Mouse (Mus musculus) heart, embryonic 14.5 days (tissue): Measurements from ENCODE around the gene Nfil3. TPM values are rescaled to one million over a fixed set of nuclear protein-coding genes. Genes with fewer than 3 reads are reported as not detected.
A peak's percentile ranks its signal among the peaks of the same experiment; 100 is the strongest.

ENCODE experiments used
- ATAC-seq: fragments of 200-750 bp; cut with Nextera tagmentation; 2 replicates; pipeline ENCODE4 v1.8.0; 2017; ENCODE audit warnings: low read depth, moderate TSS enrichment; ENCODE audit not compliant: insufficient number of reproducible peaks, insufficient read depth, low FRiP score
- H3K27ac ChIP-seq, 2 experiments: fragments of 200-500 bp in 1 of 2; fragments of 300-500 bp in 1 of 2; sonication (generic) in 1 of 2; replicated peaks in 1 of 2; 2 replicates each; pipeline ENCODE4 v1.5.1; 2012 to 2014; ENCODE audit warnings: low read depth in 2 of 2, low read length in 2 of 2, control low read depth in 1 of 2, mild to moderate bottlenecking in 1 of 2, mixed read lengths in 1 of 2; ENCODE audit not compliant: control insufficient read depth in 1 of 2, insufficient read depth in 1 of 2
- H3K27me3 ChIP-seq: fragments of 300-500 bp; sonication (generic); 2 replicates; pipeline ENCODE4 v1.6.1; 2014; ENCODE audit warnings: mild to moderate bottlenecking, low read length, control low read depth; ENCODE audit not compliant: control insufficient read depth, insufficient read depth
- H3K36me3 ChIP-seq: fragments of 300-500 bp; sonication (generic); 2 replicates; pipeline ENCODE4 v1.6.1; 2014; ENCODE audit warnings: mild to moderate bottlenecking, control low read depth, low read length, mixed read lengths; ENCODE audit not compliant: control insufficient read depth, insufficient read depth
- H3K4me1 ChIP-seq, 2 experiments: fragments of 200-500 bp in 1 of 2; fragments of 300-500 bp in 1 of 2; sonication (generic) in 1 of 2; 2 replicates each; pipeline ENCODE4 v1.6.1; 2012 to 2014; ENCODE audit warnings: low read length in 2 of 2, control low read depth in 1 of 2, mixed read lengths in 1 of 2; ENCODE audit not compliant: control insufficient read depth in 2 of 2, insufficient read depth in 2 of 2
- H3K4me2 ChIP-seq: fragments of 300-500 bp; sonication (generic); 2 replicates; pipeline ENCODE4 v1.6.1; 2014; ENCODE audit warnings: mild to moderate bottlenecking, low read length
- H3K4me3 ChIP-seq, 2 experiments: fragments of 200-500 bp in 1 of 2; fragments of 300-500 bp in 1 of 2; sonication (generic) in 1 of 2; 2 replicates each; pipeline ENCODE4 v1.5.1; 2012 to 2014; ENCODE audit warnings: low read length in 2 of 2, mild to moderate bottlenecking in 2 of 2, control low read depth in 1 of 2, low read depth in 1 of 2, moderate library complexity in 1 of 2; ENCODE audit not compliant: control insufficient read depth in 1 of 2, insufficient read depth in 1 of 2
- H3K9ac ChIP-seq: fragments of 300-500 bp; sonication (generic); 2 replicates; pipeline ENCODE4 v1.6.1; 2014; ENCODE audit warnings: mild to moderate bottlenecking, low read length
- H3K9me3 ChIP-seq: fragments of 300-500 bp; sonication (generic); 2 replicates; pipeline ENCODE4 v1.6.1; 2016; ENCODE audit warnings: low read length, control low read depth; ENCODE audit not compliant: control insufficient read depth
- WGBS: fragments of 180-500 bp; shearing (Covaris S2); extraction: QIAGEN DNeasy Blood & Tissue Kit; methylation state at CpG from one replicate; pipeline ENCODE4 v1.1.7; 2014; 5-methylcytosine and 5-hydroxymethylcytosine counted together
- polyA plus RNA-seq: library from polyadenylated mRNA; unstranded; fragments of >200 nt; fragmentation: Nextera tagmentation; extraction: Ambion mirVana; gene quantifications from 2 replicates; pipeline ENCODE4 v1.2.1, GENCODE M21; 2014

Gene Nfil3
- polyA plus RNA-seq, 1 experiment from 2014 or later = 41.0 TPM

DNA sequence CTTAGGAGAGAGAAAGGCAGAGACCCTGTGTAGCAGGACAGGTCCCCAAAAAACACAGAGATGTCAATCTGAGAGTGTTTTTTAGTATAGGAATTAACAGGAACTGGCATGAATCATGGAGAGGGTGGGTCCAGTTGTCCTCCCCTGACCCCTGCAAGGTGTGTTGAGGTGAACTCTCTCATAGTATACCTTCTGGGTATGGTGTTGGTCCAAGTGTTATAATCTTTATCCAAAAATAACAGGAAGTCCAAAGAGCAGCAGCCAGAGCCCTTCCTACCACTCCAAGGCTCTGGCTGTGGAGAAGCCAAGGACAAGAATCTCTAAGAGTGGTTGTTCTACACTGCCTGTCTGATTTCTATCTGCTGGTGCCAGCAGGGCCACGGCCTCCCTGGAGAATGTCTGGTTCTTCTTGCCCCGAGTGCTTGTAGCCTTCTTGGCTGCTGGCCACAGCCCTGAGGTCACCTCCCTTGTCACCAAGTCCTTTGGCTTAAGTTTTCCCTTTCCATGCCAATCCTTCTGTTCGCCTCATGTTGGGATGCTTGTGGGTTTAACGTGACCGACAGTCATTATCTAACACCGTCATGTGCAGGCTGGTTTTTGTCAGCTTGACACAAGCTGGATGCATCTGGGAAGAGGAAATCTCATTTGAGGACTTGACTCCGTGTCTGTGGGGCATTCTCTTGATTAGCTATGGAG lies 27.8 kb upstream of the Nfil3 start:
- 5% methylated on average over 7 of the region's 7 CpGs for WGBS
- H3K9ac ChIP-seq = no peak overlapping the region
- H3K4me3 ChIP-seq = no peak overlapping the region
- no peak overlapping the region for H3K4me2 ChIP-seq
- H3K4me1 ChIP-seq = peaks cover 22 to 29% of the 10 kb centered on the region in 2 experiments
- no peaks in the 10 kb centered on the region for H3K36me3 ChIP-seq
- peak; percentile 82 for ATAC-seq
- H3K27ac ChIP-seq = peak overlapping the region; percentile 62 to 73
- no peaks in the 10 kb centered on the region for H3K9me3 ChIP-seq
- H3K27me3 ChIP-seq = no peaks in the 10 kb centered on the region

DNA sequence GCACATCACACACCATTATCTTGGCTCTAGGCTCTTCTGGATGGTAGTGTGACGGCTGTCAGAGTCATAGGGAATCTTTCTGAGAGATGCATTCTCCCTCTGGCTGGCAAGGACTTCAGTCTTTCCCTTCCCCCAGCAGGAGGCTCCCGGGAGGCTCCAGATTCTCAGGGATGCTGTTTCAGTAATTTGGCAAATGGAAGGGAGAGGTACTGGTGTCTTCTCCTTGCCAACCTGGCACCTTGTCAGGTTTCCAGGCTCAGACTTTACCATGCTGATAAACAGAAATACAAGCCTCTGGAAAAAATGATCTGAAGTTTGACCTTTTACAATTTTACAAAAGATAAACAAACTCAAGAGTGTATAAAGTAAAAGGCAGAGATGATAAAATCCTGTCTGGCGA lies 26.9 kb upstream of the Nfil3 start:
- ATAC-seq = no peak
- no peak overlapping the region for H3K4me3 ChIP-seq
- H3K9me3 ChIP-seq = no peaks in the 10 kb centered on the region
- H3K4me2 ChIP-seq = no peak overlapping the region
- H3K9ac ChIP-seq = no peak overlapping the region
- no peaks in the 10 kb centered on the region for H3K27me3 ChIP-seq
- peaks cover 23 to 31% of the 10 kb centered on the region in 2 experiments for H3K4me1 ChIP-seq
- no peaks in the 10 kb centered on the region for H3K36me3 ChIP-seq
- H3K27ac ChIP-seq = no peak overlapping the region
- 47% methylated on average over 3 of the region's 3 CpGs for WGBS

DNA sequence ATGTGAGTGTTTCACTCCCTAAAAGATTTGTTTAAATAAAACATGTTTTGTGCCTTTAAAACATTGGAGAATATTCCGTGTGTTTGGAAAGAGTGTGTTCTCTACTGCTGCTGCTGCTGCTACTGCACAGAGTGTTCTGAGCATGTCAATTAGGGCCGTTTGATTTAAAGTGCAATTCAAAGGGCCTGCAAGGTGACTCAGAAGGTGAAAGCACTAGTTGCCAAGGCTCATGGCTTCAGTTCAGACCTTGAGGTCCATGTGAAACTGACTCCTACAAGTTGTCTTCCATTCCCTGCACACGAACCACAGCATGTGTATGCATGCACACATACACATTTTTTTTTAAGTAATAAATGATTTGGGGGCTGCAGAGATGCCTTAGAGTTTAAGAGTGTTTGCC lies 22.4 kb upstream of the Nfil3 start:
- no peaks in the 10 kb centered on the region for H3K27me3 ChIP-seq
- no peak overlapping the region for H3K4me3 ChIP-seq
- H3K4me2 ChIP-seq = no peak overlapping the region
- ATAC-seq = no peak
- no peak overlapping the region for H3K27ac ChIP-seq
- H3K36me3 ChIP-seq = no peaks in the 10 kb centered on the region
- no peaks in the 10 kb centered on the region for H3K9me3 ChIP-seq
- peaks cover 5 to 16% of the 10 kb centered on the region in 2 experiments for H3K4me1 ChIP-seq
- 43% methylated on average over 3 of the region's 3 CpGs for WGBS
- H3K9ac ChIP-seq = no peak overlapping the region

DNA sequence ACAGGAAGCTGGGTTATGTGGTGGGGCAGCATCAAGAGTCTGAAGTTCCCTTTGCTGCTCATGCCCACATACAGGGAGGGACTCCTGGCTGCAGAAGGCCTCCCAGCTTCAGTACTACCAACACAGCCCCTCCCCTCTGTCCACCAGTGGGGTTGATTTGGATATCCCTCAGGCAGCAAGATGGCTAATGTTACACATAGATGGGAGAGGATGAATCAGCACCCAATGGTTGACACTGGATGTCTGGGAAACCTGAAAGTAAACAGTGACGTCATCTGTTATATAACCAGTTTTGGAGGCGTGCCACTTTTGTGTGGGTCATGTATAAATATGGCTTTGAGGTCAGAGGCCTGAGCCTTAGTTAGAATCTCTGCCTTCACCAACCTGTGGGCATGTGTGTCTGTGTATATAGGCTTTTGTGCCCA lies 20.6 kb upstream of the Nfil3 start:
- 89% methylated on average over 2 of the region's 2 CpGs for WGBS
- no peaks in the 10 kb centered on the region for H3K27me3 ChIP-seq
- no peak for ATAC-seq
- H3K4me1 ChIP-seq = peaks cover 2 to 6% of the 10 kb centered on the region in 2 experiments; a peak in 3 of 4 replicates
- H3K4me2 ChIP-seq = no peak overlapping the region
- H3K9me3 ChIP-seq = no peaks in the 10 kb centered on the region
- no peak overlapping the region for H3K9ac ChIP-seq
- no peak overlapping the region for H3K27ac ChIP-seq
- H3K36me3 ChIP-seq = no peaks in the 10 kb centered on the region
- H3K4me3 ChIP-seq = no peak overlapping the region

DNA sequence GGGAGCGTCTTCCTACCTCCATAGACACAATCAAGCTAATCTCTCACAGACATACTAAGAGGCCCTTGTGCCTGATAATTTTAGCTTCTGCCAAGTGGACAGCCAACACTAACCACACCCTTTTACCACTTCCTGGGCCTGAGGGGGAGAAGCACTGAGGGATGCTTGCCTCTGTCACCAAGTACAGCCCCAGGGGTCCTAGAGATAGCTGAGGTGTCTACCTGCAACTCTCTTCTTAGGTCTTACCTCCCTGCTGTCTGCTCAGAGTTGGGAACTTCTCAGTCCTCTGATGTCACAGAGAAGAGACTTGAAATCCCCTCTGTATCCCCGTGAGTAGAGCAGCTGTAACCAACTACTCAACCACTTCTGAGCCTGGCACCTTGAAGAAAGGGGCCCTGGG lies 19.6 kb upstream of the Nfil3 start:
- Histone ChIP-seq H3K4me2 (no peak overlapping the region), H3K4me1 (peaks cover 2 to 8% of the 10 kb centered on the region in 2 experiments; a peak in 3 of 4 replicates), H3K4me3 (no peak overlapping the region), H3K9me3 (no peaks in the 10 kb centered on the region), H3K27me3 (no peaks in the 10 kb centered on the region), H3K36me3 (no peaks in the 10 kb centered on the region), H3K27ac (no peak overlapping the region), H3K9ac (no peak overlapping the region)
- 60% methylated on average over 2 of the region's 2 CpGs for WGBS
- ATAC-seq = no peak

DNA sequence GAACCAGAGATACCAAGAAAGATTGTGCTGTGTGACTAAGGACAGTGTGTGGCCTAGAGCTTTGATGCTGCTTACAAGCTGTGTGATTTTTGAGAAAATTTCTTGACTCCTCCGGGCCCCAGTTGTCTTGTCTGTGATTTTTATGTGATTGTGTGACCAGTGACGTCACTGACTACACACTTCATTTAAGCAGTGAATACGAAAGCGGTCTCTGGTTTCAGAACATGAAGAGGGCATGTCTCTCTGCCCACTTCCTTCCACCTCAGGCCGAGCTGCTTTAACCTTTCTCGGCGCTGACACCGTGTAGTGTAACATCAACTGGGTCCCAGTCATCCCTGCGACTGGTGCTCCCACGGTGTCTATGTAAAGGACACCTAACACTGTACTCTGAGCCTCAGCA lies 17.7 kb upstream of the Nfil3 start:
- no peaks in the 10 kb centered on the region for H3K36me3 ChIP-seq
- no peak overlapping the region for H3K27ac ChIP-seq
- 0 out of 2 replicates have a peak, but pooled peaks cover 2% of the 10 kb centered on the region for H3K9me3 ChIP-seq
- no peaks in the 10 kb centered on the region for H3K27me3 ChIP-seq
- H3K9ac ChIP-seq = no peak overlapping the region
- no peak overlapping the region for H3K4me2 ChIP-seq
- ATAC-seq = no peak
- no peak overlapping the region for H3K4me3 ChIP-seq
- H3K4me1 ChIP-seq = peaks cover 5 to 6% of the 10 kb centered on the region in 2 experiments
- WGBS = 86% methylated on average over 10 of the region's 10 CpGs

DNA sequence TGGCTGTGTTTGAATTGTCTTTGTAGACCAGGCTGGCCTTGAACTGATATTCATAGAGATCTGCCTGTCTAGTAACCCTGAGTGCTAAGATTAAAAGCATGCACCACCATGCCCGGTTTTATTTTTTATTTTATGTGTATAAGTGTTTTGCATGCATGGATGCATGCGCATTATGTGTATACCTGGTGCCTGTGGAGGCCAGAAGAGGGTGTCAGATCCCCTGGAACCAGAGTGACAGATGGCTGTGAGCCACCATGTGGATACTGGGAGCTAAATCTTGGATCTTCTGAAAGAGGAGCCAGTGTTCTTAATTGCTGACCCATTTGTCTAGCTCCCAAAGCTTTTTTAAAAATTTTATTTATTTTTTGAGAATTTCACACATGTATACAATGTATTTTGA lies 16.9 kb upstream of the Nfil3 start:
- H3K9me3 ChIP-seq = 0 out of 2 replicates have a peak, but pooled peaks cover 2% of the 10 kb centered on the region
- WGBS = 72% methylated on average over 2 of the region's 2 CpGs
- no peak overlapping the region for H3K27ac ChIP-seq
- no peak overlapping the region for H3K9ac ChIP-seq
- no peaks in the 10 kb centered on the region for H3K36me3 ChIP-seq
- no peaks in the 10 kb centered on the region for H3K27me3 ChIP-seq
- peaks cover 2 to 4% of the 10 kb centered on the region in 2 experiments; a peak in 1 of 4 replicates for H3K4me1 ChIP-seq
- H3K4me2 ChIP-seq = no peak overlapping the region
- no peak overlapping the region for H3K4me3 ChIP-seq
- ATAC-seq = no peak

DNA sequence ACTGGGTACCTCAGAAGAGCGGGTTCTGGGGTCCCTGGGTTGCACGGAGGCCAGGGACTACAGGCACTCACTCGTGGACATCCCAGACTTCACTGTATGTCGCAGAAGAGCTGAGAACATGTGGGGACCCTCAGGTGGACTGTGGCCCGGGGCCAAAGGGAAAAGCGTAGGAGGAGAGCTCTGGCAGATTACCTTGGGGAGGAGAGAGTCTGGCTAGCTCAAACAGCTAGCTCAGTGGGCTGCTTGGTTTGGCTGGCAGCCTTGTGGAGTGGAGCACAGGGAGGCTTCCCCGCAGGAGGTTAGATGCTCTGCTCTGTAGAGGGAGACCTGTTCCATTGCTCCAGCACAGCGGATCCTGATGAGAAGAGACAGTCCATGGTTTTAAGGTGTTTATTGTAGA lies 15.3 kb upstream of the Nfil3 start:
- no peak for ATAC-seq
- 61% methylated on average over 8 of the region's 8 CpGs for WGBS
- H3K9me3 ChIP-seq = 0 out of 2 replicates have a peak, but pooled peaks cover 2% of the 10 kb centered on the region
- H3K27ac ChIP-seq = no peak overlapping the region
- H3K9ac ChIP-seq = no peak overlapping the region
- no peaks in the 10 kb centered on the region for H3K27me3 ChIP-seq
- H3K36me3 ChIP-seq = no peaks in the 10 kb centered on the region
- H3K4me2 ChIP-seq = no peak overlapping the region
- H3K4me1 ChIP-seq = peaks cover 2 to 4% of the 10 kb centered on the region in 2 experiments; a peak in 1 of 4 replicates
- H3K4me3 ChIP-seq = no peak overlapping the region
